Mouse (Mus musculus): ENCODE data around the gene H60b. TPM values are rescaled to one million over a fixed set of nuclear protein-coding genes. Genes with fewer than 3 reads are reported as not detected.

Gene H60b
- 0.78 and 0.93 TPM in 2 replicates for polyA plus RNA-seq (2012; rRNA removed)

DNA sequence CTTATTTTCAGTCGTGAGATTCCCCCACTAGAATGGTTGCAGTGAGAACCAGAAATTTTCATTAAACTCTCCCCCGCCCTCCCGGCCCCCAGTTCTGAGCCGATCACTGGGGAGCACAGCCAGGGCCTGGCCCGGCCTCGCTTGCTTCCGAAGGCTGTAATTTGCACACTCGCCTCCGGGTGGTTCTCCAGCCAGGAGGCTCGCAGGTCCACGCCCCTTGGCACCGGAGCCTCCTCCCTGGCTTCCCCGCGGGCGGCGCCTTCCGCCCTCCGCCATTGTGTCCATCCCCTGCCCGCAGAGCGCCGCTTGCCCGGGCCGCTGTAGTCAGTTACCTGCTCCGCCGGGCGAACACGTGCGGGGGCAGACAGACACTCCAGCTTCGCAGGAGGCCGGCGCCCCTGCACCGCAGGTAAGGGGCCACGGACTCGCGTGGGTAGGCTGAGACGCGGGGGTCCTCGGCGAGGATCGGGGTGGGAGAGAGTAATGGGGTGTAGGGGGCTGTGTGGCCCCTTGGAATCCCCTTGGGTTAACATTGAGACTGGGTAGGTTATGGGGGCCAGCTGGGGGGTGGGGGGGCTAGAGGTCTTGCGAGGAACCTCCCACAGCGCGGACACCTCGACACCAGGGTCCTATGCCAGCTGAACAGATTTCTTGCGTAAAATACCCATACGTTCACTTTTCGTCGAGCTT is at the start of gene H60b, which contains the start of gene Raet1e:
Gene H60b (plus strand): TSS at position 277 of the 690 bp plus-strand sequence.
Gene Raet1e (plus strand): TSS at position 260 of the 690 bp plus-strand sequence.
- TF ChIP-seq CTCF (IDR thresholded peaks at IDR 0.05; ENCODE audit: borderline replicate concordance, extremely low read depth, insufficient read depth, insufficient read length) = peak; percentile 29; the same call in 1 of the 2 replicates
- DNase-seq (ENCODE audit: low read depth) = peak; percentile 59

GRCm38 (mm10) chr10:22140665-22141280 is 17.6 kb upstream of the H60b start:
- TF ChIP-seq CTCF (IDR thresholded peaks at IDR 0.05; ENCODE audit: borderline replicate concordance, extremely low read depth, insufficient read depth, insufficient read length) = peak; percentile 71
- TF ChIP-seq POLR2A (IDR thresholded peaks at IDR 0.05; ENCODE audit: borderline replicate concordance, extremely low read depth, insufficient read depth, insufficient read length, poor library complexity, severe bottlenecking) = no peak

GRCm38 (mm10) chr10:22142194-22142593 is 16.2 kb upstream of the H60b start:
- peak; percentile 71 for DNase-seq (ENCODE audit: low read depth)

More at GRCm38 (mm10) chr10:22140665-22141280, 17.6 kb upstream of the H60b start:
- peak; percentile 84 for DNase-seq (ENCODE audit: low read depth)

GRCm38 (mm10) chr10:22142926-22143325 is 15.5 kb upstream of the H60b start:
- TF ChIP-seq CTCF (IDR thresholded peaks at IDR 0.05; ENCODE audit: borderline replicate concordance, extremely low read depth, insufficient read depth, insufficient read length) = no peak
- no peak for TF ChIP-seq POLR2A (IDR thresholded peaks at IDR 0.05; ENCODE audit: borderline replicate concordance, extremely low read depth, insufficient read depth, insufficient read length, poor library complexity, severe bottlenecking)

GRCm38 (mm10) chr10:22148441-22149072 is 9.8 kb upstream of the H60b start:
- TF ChIP-seq POLR2A (IDR thresholded peaks at IDR 0.05; ENCODE audit: borderline replicate concordance, extremely low read depth, insufficient read depth, insufficient read length, poor library complexity, severe bottlenecking) (peak; percentile 56; the same call in 1 of the 2 replicates), CTCF (IDR thresholded peaks at IDR 0.05; ENCODE audit: borderline replicate concordance, extremely low read depth, insufficient read depth, insufficient read length) (peak; percentile 38; the same call in 1 of the 2 replicates)
- DNase-seq (ENCODE audit: low read depth) = peak; percentile 82

More at GRCm38 (mm10) chr10:22142926-22143325, 15.5 kb upstream of the H60b start:
- DNase-seq (ENCODE audit: low read depth) = no peak

GRCm38 (mm10) chr10:22149073-22149690 is 9.2 kb upstream of the H60b start, which contains the start of gene E030030I06Rik:
Gene E030030I06Rik, minus strand, starts transcription at chr10:22149270.
- DNase-seq (ENCODE audit: low read depth) = peak; percentile 57
- TF ChIP-seq CTCF (IDR thresholded peaks at IDR 0.05; ENCODE audit: borderline replicate concordance, extremely low read depth, insufficient read depth, insufficient read length) = no peak
- TF ChIP-seq POLR2A (IDR thresholded peaks at IDR 0.05; ENCODE audit: borderline replicate concordance, extremely low read depth, insufficient read depth, insufficient read length, poor library complexity, severe bottlenecking) = no peak

DNA sequence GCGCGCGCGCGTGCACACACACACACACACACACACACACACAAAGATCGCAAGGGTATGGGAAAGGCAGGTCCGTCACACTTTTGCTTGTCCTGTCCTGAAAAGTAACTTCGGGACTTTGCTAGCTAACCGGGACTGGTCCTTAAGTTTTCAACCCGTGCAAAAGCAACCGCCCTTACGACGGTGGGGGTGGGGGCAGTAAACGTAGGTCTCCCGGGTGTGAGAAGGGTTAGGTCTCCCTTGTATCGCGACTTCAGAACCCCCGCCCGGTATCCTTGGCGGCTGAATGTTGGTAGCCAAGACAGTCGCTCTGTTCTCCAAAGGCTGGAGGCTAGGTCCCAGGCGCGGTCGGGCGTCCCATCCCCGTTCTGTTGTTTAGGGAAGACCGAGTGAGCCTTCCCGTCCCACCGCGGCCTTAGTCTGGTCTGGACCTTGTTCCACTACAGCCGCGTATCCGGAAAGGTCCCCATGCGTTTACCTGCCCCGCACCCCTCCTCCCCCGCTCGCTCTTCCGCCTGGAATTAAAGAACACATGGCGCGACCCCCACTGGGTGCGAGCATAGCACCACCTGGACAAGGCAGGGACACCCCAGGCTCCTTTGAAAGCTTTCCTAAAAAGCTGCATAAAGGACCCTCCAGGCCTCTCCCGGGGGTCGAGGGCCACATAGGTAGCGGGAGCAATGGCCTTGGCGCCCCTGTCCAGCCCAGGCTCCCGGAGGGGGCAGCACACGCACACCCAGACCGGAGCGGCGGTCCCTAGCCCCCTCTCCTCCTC is 8.5 kb upstream of the H60b start:
- TF ChIP-seq POLR2A (IDR thresholded peaks at IDR 0.05; ENCODE audit: borderline replicate concordance, extremely low read depth, insufficient read depth, insufficient read length, poor library complexity, severe bottlenecking) (no peak), CTCF (IDR thresholded peaks at IDR 0.05; ENCODE audit: borderline replicate concordance, extremely low read depth, insufficient read depth, insufficient read length) (no peak)
- peak; percentile 24 for DNase-seq (ENCODE audit: low read depth)

DNA sequence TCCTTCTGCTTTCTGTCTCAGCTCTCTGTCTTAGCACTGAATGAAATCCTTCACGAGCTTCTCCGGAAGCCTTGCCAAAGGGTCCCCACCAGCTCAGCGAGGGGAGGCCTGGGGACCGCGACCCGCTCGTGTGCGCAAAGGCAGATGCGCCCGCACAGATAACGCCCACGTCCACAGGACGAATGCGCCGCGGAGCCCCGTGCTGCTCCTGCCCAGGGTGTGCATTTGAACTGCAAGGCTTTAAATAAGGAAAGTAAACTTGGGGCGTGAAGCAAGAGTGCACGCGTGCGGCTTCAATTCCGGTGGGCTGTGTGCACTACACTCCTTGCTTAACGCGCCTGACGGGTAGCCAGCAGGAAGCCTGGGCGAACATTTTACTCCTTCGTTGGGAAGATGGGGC is 7.8 kb upstream of the H60b start:
- peak; percentile 48 for DNase-seq (ENCODE audit: low read depth)
- TF ChIP-seq POLR2A (IDR thresholded peaks at IDR 0.05; ENCODE audit: borderline replicate concordance, extremely low read depth, insufficient read depth, insufficient read length, poor library complexity, severe bottlenecking) (no peak), CTCF (IDR thresholded peaks at IDR 0.05; ENCODE audit: borderline replicate concordance, extremely low read depth, insufficient read depth, insufficient read length) (no peak)

- DNase-seq (ENCODE audit: low read depth) = peak; percentile 9
Measured at GRCm38 (mm10) chr10:22151056-22151862, 7.1 kb upstream of the H60b start.

- DNase-seq (ENCODE audit: low read depth) = peak; percentile 29
Measured at GRCm38 (mm10) chr10:22151863-22152640, 6.3 kb upstream of the H60b start.

DNA sequence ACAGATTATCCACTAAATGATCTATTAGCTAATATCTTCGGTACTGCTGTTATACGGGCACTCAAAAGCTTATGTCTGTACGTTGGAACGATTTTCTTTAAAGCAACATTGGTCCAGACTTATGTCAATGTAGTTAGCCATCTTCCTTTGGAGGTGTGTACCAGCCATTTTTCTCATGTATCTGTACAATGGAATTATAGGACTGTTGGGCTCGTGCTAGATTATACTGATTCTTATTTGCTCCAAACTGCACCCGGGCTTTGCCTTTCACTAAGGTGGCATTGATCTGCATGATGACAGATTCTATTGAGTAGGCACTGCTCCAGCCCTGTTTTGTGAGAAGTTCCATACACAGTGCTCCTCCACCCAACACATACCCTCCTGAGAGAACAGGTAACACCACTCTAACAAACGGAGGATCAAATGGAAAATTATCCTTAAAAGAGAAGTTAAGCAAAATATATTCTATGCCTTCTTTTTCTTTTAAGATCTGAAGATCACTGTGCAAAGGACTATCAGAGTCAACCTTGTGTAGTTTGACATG is 5.2 kb upstream of the H60b start:
- peak; percentile 19 for DNase-seq (ENCODE audit: low read depth)

- DNase-seq (ENCODE audit: low read depth) = peak; percentile 58
Measured at GRCm38 (mm10) chr10:22154127-22154526, 4.3 kb upstream of the H60b start.

Measured in brain, embryonic 14.5 days (tissue).